Mouse (Mus musculus) erythroblast, embryonic 14.5 days (primary cell): ENCODE measurements around the gene Kiss1r.

Experiments
- GATA1 ChIP-seq: IDR thresholded peaks from 2 replicates; pipeline ENCODE4 v1.6.1; 2012; ENCODE audit warnings: low read length, inconsistent platforms, mixed read lengths
- TAL1 ChIP-seq: IDR thresholded peaks from 3 replicates; pipeline ENCODE4 v1.6.1; 2012; ENCODE audit warnings: low read length, inconsistent platforms, mixed read lengths

DNA sequence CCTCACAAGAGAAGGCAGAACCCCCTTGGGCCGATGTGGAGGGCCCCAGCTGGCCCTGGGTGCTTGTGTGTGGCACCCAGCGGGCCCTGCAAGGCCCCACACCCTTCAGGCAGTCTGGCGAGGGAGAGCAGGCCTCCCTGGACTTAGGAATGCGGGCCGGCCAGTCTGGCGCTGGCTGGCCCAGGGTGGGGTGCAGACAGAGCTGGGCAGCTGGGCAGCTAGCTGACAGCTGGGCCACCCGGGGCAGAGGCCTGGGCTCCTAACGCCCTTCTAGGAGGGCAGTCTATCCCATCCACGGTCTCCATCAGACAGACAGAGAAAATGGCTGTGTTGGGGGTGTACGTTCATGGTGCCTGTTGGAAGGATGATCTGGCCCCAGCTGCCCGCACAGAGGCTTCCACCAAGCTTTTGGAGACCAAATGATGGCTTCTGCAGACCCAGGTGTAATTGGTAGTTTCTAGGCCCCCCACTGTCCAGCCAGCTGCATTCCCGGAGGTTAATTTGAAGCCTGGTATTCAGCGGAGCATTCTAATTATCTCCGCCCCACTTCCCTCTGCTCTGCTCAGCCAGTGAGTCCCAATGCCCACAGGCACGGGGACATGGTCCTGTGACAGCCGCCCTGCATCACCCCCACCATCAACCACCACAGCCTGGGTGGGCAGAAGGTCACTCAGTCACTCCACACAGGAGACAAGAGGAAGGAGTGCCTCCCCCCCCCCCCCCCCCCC lies 28.9 kb downstream of the Kiss1r start:
- TF ChIP-seq GATA1: no peak
- TF ChIP-seq TAL1: no peak
